Mouse (Mus musculus): ENCODE results near the gene Eif4a1.

Gene Eif4a1

DNA sequence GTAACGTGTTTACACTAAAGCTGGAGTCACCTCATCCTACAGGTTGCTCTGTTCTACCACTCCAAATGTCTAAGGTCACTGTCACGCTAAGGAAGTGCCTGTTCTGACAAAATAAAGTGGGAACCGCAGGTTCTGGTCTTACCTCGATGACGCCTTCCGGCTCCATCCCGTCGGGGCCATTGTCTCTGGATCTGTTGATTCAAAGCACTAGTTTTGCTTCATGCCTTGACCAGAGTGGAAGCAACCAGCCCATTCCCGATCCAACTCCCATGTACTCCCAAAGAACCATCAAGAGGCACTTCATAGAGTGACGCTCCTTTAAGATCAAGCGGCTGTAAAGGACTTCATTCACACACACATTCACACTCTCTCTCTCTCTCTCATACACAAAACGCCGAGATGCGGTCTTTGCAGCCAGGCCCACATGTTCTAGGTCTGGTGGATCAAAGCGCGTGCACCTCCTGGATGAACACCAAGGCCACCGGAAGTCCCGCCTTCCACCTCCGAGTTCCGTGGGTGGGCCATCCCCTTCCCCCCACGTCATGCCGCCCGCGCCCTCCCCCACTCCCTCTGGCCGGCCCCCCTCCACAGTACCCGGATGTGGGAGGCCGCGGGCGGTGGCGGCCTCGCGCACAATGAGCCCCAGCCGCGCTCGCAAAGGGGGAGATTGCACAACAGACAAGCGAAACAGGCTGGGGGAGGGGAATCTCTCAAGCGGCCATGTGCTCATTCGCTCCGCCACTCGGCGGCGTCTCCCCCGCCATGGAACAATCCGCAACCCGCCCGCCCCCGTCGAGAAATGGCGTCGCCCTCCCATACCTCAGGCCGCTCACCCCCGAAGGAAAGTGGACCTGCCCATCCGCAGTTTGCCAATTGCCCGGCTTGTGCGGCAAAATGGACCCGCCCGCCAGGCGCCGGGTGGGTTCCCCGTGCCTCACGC is 1.2 kb downstream of the Eif4a1 start:
- peak; percentile 93 to 97 for DNase-seq

DNA sequence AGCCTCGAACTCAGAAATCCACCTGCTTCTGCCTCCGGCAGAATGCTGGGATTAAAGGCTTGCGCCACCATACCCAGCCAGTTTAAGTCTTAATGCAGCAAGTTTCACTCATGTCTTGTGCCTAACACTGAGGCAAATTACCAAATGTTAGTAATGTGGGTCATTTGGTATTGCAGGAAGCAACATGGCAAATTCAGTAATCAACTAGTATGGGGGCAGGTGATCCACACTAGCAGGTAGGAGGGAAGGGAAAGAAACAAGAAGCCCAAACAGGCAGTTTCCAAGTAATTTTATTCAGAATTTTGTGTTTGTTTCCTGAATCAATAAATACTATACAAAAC is 5.6 kb downstream of the Eif4a1 start:
- no peak for DNase-seq

GRCm38 (mm10) chr11:69665961-69666664 is 6.1 kb downstream of the Eif4a1 start, which contains the start of gene Cd68:
Gene Cd68 (minus strand): TSS chr11:69666153.
- no peak for DNase-seq

DNA sequence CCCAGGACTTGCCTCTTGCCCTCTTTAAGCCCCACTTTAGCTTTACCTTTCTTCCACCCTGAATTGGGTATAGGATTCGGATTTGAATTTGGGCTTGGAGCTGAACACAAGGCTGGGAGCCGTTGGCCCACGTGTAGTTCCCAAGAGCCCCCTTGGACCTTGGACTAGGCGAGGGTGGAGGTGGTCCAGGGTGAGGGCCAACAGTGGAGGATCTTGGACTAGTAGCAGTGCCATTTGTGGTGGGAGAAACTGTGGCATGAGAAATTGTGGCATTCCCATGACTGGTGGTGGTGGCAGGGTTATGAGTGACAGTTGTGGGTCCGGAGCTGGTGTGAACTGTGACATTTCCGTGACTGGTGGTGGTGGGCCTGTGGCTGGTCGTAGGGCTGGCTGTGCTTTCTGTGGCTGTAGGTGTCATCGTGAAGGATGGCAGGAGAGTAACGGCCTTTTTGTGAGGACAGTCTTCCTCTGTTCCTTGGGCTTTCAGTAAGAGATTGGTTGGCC is 6.7 kb downstream of the Eif4a1 start:
- no peak for DNase-seq

GRCm38 (mm10) chr11:69664841-69665240 is 7.4 kb downstream of the Eif4a1 start:
- DNase-seq, result no peak

DNA sequence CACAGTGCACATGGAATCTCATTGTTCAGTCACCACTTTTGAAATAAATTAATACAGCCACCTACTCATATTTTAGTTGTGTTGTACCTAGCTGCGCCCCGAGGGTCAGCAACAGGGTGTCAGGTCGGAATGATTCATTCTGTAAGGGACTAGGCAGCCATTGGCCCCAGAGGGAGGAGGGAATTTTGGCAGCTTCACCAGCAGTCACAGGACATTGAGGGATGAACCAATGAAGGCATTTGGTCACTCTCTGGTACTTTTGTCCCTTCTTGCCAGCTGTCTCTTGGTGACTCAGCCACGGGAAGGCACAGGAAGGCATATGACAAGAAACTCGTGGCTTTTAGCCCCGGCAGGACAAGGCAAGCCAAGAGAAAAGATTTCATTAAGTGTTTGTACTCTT is 8.4 kb downstream of the Eif4a1 start:
- DNase-seq, result no peak

DNA sequence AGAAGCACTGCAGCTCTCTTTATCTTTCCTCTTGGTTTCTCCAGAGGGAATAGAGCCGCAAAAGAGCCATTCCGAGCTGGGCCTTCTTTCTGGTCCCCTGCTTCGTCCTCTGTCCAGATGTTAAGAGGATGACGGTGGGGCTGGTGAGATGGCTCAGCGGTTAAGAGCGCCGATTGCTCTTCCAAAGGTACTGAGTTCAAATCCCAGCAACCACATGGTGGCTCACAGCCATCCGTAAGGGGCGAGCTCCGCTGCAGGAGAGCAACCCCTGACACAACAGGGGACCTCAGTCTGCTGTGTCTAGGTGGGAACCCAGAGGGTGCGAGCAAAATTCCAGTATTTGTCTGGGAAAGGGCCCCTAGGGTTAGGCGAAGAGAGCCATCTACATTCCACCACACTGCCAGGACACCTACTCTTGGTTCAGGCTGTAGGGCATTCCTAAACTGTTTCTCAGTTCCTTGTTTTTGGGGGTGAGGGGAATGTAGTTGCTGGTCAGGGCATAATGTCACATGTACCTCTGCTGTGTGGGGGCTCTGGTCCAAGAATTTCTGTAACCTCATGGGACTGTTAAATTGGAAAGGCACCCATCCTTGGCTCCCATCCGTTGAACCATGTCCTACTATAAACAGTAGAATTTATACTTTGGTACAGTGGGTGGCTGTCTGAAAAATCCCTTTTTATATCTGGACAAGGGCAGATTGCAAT is 9.1 kb downstream of the Eif4a1 start:
- no peak for DNase-seq

- DNase-seq, result peak; percentile 93 to 96
Measured at GRCm38 (mm10) chr11:69662213-69662966, 9.8 kb downstream of the Eif4a1 start, which contains the start of gene Mpdu1. Gene Mpdu1 (minus strand): TSS chr11:69662642.

DNA sequence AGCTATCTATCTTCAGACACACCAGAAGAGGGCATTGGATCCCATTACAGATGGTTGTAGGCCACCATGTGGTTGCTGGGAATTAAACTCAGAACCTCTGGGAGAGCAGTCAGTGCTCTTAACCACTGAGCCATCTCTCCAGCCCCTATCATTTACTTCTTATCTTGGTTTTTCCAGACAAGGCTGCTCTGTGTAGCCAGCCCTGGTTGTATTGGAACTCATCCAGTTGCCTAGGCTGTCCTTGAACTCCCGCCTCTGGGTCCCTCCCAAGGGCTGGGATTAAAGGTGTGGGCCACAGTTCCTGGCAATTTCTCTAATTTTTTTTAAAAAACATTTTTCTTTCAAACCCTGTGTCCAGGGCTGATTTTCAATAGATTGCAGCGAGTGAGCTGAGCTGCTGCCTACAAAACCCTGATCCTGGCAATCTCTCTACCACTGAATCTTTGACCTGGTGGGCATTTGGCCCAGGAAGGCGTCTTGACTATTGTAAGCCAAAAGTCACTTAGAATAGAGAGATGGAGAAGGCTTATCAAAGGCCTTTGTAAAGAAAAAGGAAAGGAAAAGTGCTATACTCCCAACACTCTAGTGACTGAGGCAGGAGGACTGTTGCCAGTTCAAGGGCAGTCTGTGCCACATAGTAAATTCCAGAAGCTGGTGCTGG is 10.9 kb downstream of the Eif4a1 start:
- no peak for DNase-seq

- DNase-seq, result no peak
Measured at GRCm38 (mm10) chr11:69657462-69657881, 14.8 kb downstream of the Eif4a1 start.

GRCm38 (mm10) chr11:69656617-69657461 is 15.4 kb downstream of the Eif4a1 start:
- peak; percentile 49 to 61 for DNase-seq

DNA sequence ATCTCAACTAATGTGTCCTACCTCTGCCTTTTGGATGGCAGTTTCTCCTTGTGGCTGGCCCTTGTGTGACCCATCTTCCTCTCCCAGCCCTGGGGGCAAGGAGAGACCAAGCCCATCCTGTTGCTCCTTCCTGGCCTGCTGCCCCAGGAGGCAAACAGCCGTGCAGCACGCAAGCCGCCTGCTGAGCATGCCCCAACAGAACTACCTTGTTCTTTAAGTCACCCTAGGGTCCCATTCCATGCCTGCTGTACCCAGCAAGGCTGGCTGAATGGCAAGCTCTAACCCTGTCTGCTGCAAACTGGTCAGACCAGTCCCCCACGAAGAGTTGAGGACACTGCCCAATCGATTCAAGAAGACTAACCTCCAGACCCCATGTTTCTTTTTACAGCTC is 16.2 kb downstream of the Eif4a1 start:
- DNase-seq, result no peak

DNA sequence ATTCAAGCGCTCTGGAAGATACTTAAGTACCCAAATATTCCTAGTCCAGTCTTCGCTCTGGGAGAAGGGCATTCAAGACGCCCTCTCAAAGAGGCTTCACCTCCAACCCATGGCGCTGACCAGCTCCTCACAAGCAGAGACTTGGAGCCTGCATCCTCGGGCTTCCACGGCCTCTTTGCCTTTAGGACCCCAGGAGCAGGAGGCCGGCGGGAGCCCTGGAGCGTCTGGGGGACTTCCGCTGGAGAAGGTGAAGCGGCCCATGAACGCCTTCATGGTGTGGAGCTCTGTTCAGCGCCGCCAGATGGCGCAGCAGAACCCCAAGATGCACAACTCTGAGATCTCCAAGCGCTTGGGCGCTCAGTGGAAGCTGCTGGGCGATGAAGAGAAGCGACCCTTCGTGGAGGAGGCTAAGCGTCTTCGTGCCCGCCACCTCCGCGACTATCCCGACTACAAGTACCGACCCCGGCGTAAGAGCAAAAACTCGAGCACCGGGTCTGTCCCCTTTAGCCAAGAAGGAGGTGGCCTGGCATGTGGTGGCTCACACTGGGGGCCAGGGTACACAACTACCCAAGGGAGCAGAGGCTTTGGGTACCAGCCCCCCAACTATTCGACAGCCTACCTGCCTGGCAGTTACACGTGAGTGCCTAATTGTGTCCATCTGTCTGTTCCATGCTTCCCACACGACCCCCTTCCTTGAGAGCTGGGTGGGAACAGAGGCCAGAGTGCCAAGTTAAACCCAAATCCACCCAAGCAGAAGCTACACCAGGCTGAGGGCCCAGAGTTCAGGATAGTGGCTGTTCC is 16.8 kb downstream of the Eif4a1 start, which contains the start of gene Sox15:
TSS of gene Sox15 (plus strand) at position 51 of the 801 bp plus-strand sequence.
- DNase-seq, result peak; percentile 74 to 83

- no peak for DNase-seq
Measured at GRCm38 (mm10) chr11:69654760-69655159, 17.5 kb downstream of the Eif4a1 start.

DNA sequence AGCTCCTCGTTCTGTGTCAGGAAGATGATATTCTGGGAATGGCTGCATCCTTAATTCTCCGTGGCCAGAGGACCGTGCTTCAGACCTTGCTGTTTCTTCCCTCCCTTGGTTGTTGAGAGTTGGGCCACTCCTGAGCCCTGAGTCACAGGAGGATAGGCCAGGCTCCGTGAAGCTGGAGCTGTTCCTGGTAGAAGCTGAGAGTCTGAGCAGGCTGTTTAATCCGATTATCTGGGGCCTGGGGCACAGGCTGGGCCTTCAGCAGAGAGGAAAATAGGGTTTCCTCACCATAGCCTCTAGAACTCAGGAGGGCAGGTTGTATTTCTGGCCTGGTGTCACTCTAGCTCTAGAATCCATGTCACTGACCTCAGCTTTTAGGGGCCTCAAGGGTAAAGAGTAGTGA is 18.8 kb downstream of the Eif4a1 start:
- no peak for DNase-seq

DNA sequence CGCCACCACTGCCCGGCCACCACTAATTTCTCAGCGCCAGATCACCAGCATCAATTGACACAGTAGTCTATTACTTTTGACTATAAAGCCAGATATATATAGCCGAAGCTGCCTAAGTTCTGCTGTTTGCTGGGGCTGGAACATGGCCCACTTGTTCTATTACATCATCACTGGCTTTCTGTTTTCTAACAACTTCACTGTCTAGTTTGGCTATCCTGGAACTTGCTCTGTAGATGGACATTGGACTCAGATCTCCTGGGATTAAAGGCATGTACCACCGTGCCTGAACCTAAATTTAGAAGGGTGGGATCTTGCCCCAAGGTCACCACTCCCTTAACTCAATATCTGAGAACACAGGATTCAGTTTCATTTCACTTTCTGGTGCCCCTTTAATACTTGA is 26.4 kb downstream of the Eif4a1 start:
- DNase-seq, result no peak

GRCm38 (mm10) chr11:69635471-69635870 is 36.8 kb downstream of the Eif4a1 start:
- no peak for DNase-seq

DNA sequence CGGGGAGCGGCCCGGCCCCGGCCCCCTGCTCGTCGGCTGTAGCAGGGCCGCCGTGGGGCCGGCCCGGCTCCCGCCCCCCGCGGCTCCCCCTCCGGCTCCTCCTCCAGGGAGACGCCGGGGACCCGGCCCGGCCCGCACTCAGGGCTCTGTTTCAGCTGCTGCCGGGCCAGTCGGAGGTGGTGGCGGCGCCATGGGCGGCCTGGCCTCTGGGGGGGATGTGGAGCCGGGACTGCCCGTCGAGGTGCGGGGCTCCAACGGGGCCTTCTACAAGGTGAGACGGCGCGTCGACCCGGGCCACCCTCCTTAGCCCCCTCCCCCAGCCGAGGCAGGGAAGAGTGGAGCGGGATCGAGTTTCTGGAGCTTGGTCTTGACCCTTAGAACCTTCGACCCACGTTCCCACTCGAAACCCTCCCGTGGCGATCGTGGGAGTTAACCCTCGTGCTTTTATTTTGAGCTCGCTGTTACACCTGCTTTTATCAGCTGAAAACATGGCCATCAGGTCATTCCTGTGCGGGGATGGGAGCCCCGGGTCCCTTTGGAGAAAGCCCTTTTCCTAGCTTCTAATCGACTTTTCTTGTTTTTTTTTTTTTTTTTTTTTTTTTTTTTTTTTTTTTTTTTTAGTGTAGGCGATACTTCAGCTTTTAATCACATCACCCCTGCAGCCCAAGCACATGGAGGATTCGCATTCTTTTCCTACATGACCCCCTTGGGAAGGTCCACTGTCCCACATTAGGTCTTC is 38.9 kb downstream of the Eif4a1 start:
- DNase-seq, result peak in 1 of 2 experiments; percentile 56

Measured in cerebellum, adult 18-20 months (tissue).